Mouse (Mus musculus): Measurements from ENCODE around the gene Snap91.

DNA sequence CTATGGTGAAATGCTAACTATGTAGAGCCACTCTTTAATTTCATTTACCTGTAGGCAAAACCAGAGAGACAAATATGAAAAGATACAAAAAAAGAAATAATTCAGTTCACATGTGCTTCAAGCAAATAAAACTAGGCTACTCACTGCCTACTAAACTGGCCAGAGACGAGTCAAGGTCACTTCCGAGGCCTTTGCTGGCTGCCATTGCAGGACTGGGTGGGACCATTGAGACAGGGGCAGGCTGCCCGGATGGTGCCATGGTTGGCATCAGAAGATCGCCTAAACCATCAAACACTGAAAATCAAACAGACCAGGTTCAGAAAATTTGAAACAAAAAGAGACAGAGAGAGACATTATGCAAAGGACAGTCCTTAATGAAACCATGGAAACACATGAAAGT, 99.0 kb downstream of the Snap91 start:
- TF ChIP-seq POLR2A (IDR thresholded peaks at IDR 0.05; ENCODE audit: borderline replicate concordance, extremely low read depth, low read depth, low read length): no peak
- TF ChIP-seq CTCF (IDR thresholded peaks at IDR 0.05; ENCODE audit: insufficient read depth, low read length): no peak
